Mouse (Mus musculus): Measurements from ENCODE around the gene Ccnb2. TPM values are rescaled to one million over a fixed set of nuclear protein-coding genes. Genes with fewer than 3 reads are reported as not detected.

The Ccnb2 gene
- total and polyA plus RNA-seq, 3 experiments, result 83.9 to 130 (median 102) TPM

DNA sequence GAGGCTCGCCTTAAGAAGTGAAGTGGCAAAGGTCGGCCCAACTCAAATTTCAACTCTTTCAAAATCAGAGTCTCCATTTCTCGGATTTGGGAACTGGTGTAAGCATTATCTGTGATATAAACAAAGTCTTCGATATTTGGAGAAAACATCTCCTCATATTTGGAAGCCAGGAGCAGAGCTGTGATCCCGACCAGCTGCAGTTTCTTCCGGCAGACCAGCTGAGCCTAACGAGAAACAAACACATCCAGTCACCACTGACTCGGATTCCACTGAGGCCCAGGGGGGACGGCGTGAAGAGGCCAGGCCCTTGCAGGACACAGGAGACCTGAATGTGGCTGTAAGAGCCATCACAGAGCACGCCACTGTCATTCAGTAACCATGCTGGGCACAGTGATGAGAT lies 10.7 kb downstream of the Ccnb2 start:
- no peak overlapping the region for H3K27ac ChIP-seq (ENCODE audit: insufficient read depth, low read depth)
- H3K4me3 ChIP-seq (replicated peaks in 1 of 3; ENCODE audit: low read depth in 2 of 3, low read length in 2 of 3, poor library complexity in 1 of 3), result no peak overlapping the region
- DNase-seq (ENCODE audit: extremely low read depth), result no peak
- no peak overlapping the region for H3K4me2 ChIP-seq (ENCODE audit: insufficient read depth, low read depth, poor library complexity, severe bottlenecking)
- no peaks in the 10 kb centered on the region for H3K79me2 ChIP-seq (replicated peaks; ENCODE audit: control insufficient read depth, extremely low read depth, insufficient read depth, poor library complexity, severe bottlenecking)
- dilution Hi-C loops (cut with MboI; ENCODE audit: extremely low pct_ligation_motif_present, extremely low pct_unique_long_range_greater_than_20kb, low sequenced_read_pairs) (no loop called here), in situ Hi-C loops (cut with MboI; ENCODE audit: low pct_ligation_motif_present, low pct_unique_long_range_greater_than_20kb, low sequenced_read_pairs) (loop anchor here (10.0 kb wide), 2 partner anchors 94 to 306 kb away; partner anchors contain the start of gene Rnf111)
- H3K27me3 ChIP-seq (replicated peaks), result no peaks in the 10 kb centered on the region
- no peaks in the 10 kb centered on the region for H3K4me1 ChIP-seq (ENCODE audit: control insufficient read depth in 1 of 2, insufficient read depth in 2 of 2)
- no peaks in the 10 kb centered on the region for H3K9me3 ChIP-seq (replicated peaks; ENCODE audit: low read length)
- TF ChIP-seq USF1 (IDR thresholded peaks at IDR 0.05; ENCODE audit: low read depth, low read length), result no peak
- TF ChIP-seq ZC3H11A (IDR thresholded peaks at IDR 0.05; ENCODE audit: low read depth, low read length), result no peak
- H3K9ac ChIP-seq (ENCODE audit: insufficient read depth, low read depth), result no peak overlapping the region
- peaks cover 67 to 97% of the 10 kb centered on the region in 2 experiments for H3K36me3 ChIP-seq (replicated peaks in 1 of 2; ENCODE audit: control insufficient read depth in 1 of 2, insufficient read depth in 1 of 2, low read length in 1 of 2)

DNA sequence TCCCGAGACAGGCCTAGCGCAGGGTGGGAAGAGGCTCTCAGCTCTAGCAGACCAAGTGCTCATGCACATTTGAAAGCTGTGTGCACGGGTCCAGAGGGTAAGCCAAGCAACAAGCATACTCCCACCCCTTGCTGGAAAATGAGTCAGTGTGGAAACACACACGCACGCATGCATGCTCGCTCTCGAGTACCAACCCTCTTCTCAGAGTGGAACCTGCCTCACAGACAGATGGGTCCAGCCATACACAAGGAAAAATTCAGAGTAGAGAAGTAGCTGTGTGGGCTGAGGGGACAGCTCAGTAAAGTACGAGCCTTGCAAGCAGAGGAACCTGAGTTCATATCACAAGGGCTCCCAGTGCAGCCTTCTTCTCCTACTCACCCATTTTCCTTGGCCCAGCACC lies 11.6 kb downstream of the Ccnb2 start:
- no peaks in the 10 kb centered on the region for H3K27me3 ChIP-seq (replicated peaks)
- TF ChIP-seq ZMIZ1 (IDR thresholded peaks at IDR 0.05; ENCODE audit: low read depth, low read length) (no peak), NELFE (IDR thresholded peaks at IDR 0.05; ENCODE audit: low read depth, low read length) (no peak), TBP (conservative IDR thresholded peaks at IDR 0.05; ENCODE audit: low read depth, low read length) (no peak), USF2 (conservative IDR thresholded peaks at IDR 0.05; ENCODE audit: low read depth, low read length) (no peak), UBTF (IDR thresholded peaks at IDR 0.05; ENCODE audit: low read depth, low read length) (no peak), CHD2 (IDR thresholded peaks at IDR 0.05; ENCODE audit: low read length) (no peak), RAD21 (IDR thresholded peaks at IDR 0.05; ENCODE audit: low read depth, low read length) (no peak), HCFC1 (IDR thresholded peaks at IDR 0.05; ENCODE audit: low read depth, low read length) (no peak), BHLHE40 (IDR thresholded peaks at IDR 0.05; ENCODE audit: low read depth, low read length) (no peak), ELF1 (IDR thresholded peaks at IDR 0.05; ENCODE audit: low read depth, low read length) (no peak), MAFK (IDR thresholded peaks at IDR 0.05; ENCODE audit: insufficient replicate concordance, low read length) (no peak), MYC (IDR thresholded peaks at IDR 0.05; ENCODE audit: low read depth, low read length) (no peak), PAX5 (IDR thresholded peaks at IDR 0.05; ENCODE audit: low read length) (no peak), IRF4 (IDR thresholded peaks at IDR 0.05; ENCODE audit: low read depth, low read length) (no peak), NRF1 (IDR thresholded peaks at IDR 0.05; ENCODE audit: low read depth, low read length) (no peak)
- no peaks in the 10 kb centered on the region for H3K9me3 ChIP-seq (replicated peaks; ENCODE audit: low read length)
- no peaks in the 10 kb centered on the region for H3K79me2 ChIP-seq (replicated peaks; ENCODE audit: control insufficient read depth, extremely low read depth, insufficient read depth, poor library complexity, severe bottlenecking)
- no peak overlapping the region for H3K4me2 ChIP-seq (ENCODE audit: insufficient read depth, low read depth, poor library complexity, severe bottlenecking)
- peaks cover 62 to 89% of the 10 kb centered on the region in 2 experiments for H3K36me3 ChIP-seq (replicated peaks in 1 of 2; ENCODE audit: control insufficient read depth in 1 of 2, insufficient read depth in 1 of 2, low read length in 1 of 2)
- dilution Hi-C loops (cut with MboI; ENCODE audit: extremely low pct_ligation_motif_present, extremely low pct_unique_long_range_greater_than_20kb, low sequenced_read_pairs) (no loop called here), in situ Hi-C loops (cut with MboI; ENCODE audit: low pct_ligation_motif_present, low pct_unique_long_range_greater_than_20kb, low sequenced_read_pairs) (loop anchor here (10.0 kb wide), 2 partner anchors 95 to 305 kb away; partner anchors contain the start of gene Rnf111)
- no peaks in the 10 kb centered on the region for H3K4me1 ChIP-seq (ENCODE audit: control insufficient read depth in 1 of 2, insufficient read depth in 2 of 2)
- H3K4me3 ChIP-seq (replicated peaks in 1 of 3; ENCODE audit: low read depth in 2 of 3, low read length in 2 of 3, poor library complexity in 1 of 3), result no peak overlapping the region
- DNase-seq (ENCODE audit: extremely low read depth), result no peak
- no peak overlapping the region for H3K9ac ChIP-seq (ENCODE audit: insufficient read depth, low read depth)
- H3K27ac ChIP-seq (ENCODE audit: insufficient read depth, low read depth), result no peak overlapping the region
